Mouse (Mus musculus) kidney, adult 2 months (tissue): ENCODE results near the gene Pdgfb.

ENCODE experiments used
- CTCF ChIP-seq: fragments of 200-500 bp; conservative IDR thresholded peaks from 2 replicates; pipeline ENCODE4 v1.5.1; 2011; ENCODE audit warnings: low read depth, mild to moderate bottlenecking, control low read depth, low read length, moderate library complexity, mixed read lengths; ENCODE audit not compliant: insufficient read depth, insufficient read length
- POLR2A ChIP-seq: fragments of 200-500 bp; IDR thresholded peaks from one replicate; pipeline ENCODE4 v1.6.1; 2011; ENCODE audit warnings: low read depth, low read length, control low read depth

DNA sequence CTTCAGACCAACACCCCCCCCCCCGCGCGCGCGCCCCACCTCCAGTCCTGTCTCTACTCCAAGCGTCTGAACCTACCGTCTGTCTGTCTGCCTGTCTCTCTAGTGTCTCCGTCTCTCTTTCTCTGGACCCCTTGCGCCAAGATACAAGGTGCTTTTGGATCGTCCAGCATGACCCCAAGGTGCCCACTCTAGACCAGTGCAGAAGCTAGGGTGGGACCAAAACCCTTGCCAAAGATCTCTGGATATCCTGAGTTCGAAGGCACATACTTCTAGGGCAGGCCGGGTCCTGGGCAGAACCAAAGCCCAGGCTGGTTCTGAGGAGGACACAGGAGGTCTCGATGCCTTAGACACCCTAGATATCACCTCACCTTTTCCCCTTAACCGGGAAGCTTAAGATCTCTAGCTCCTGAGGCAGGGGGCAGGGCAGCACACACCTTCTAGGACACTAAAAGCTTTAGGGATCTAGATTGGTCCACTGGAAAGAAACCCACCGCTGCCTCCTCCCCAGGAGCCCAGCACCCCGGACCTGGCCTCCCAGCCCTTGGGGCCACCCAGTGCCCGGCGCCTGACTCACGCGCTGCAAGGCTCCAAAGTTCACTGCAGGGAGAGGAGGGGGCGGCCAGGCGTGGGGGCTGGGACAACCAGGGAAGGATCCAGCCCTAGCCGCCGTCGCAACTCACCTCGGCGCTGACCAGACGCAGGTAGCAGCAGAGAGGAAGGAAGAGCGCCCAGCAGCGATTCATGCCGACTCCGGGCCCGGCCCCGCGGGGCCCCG lies 1.3 kb downstream of the Pdgfb start:
- no peak for TF ChIP-seq POLR2A
- no peak for TF ChIP-seq CTCF
